Mouse (Mus musculus): ENCODE data around the gene Spata31d1b. TPM values are rescaled to one million over a fixed set of nuclear protein-coding genes. Genes with fewer than 3 reads are reported as not detected.
"Not testable (repeated sequence)": the region's sequence is repeated elsewhere in the genome, so short reads cannot be mapped to it uniquely, and the experiment has no call there.

The Spata31d1b gene
- polyA plus RNA-seq, 1 experiment from 2014 or later = not detected

DNA sequence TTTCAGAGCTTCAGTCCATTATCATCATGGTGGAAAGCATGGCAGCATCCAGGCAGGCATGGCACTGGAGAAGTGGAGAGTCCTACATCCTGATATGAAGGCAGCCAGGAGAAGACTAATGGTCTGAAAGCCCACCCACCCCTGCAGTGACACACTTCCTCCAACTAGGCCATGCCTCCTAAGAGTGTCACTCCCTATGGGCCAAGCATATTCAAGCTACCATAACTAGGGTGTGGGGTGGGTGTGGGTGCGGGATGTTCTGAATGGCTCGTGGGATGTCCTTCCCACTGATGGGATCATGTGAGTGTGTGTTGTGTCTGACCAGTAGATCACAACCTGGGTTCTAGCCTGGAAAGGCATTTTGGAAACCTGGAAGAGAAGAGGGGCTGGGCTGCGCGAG, 21.9 kb downstream of the Spata31d1b start:
- no peaks in the 10 kb centered on the region for H3K9me3 ChIP-seq
- no peak for ATAC-seq (ENCODE audit: low FRiP score, low read depth)
- H3K4me1 ChIP-seq = peaks cover 4% of the 10 kb centered on the region; the same call in 1 of the 2 replicates
- no peak overlapping the region for H3K9ac ChIP-seq
- H3K4me2 ChIP-seq (replicated peaks) = no peak overlapping the region
- H3K27me3 ChIP-seq (replicated peaks) = no peaks in the 10 kb centered on the region
- no peak overlapping the region for H3K27ac ChIP-seq
- no peaks in the 10 kb centered on the region for H3K36me3 ChIP-seq
- no peak overlapping the region for H3K4me3 ChIP-seq
- WGBS = 89% methylated on average over 4 of the region's 4 CpGs

DNA sequence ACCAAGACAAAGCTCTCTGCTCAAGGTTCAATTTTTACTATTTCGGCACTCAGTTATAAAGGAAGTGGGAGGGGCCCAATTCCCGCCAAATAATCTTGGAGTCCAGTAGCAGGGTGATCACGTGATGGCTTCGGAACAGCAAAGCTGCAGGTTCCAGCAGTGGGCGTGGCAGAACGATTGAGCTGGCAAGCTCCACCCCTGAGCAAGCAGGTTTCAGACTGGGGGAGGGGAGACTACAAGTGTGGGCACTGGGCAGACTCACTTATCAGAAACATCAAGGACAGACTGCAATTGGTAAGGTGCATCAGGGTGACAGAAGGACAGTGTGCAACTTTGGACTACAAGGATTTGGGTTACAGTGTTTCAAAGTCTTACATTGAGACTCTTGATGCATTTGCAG, 22.3 kb downstream of the Spata31d1b start:
- H3K36me3 ChIP-seq; H3K9me3 ChIP-seq; H3K4me1 ChIP-seq; H3K4me2 ChIP-seq (replicated peaks); H3K9ac ChIP-seq; H3K4me3 ChIP-seq; H3K27me3 ChIP-seq (replicated peaks); H3K27ac ChIP-seq; ATAC-seq (ENCODE audit: low FRiP score, low read depth): not testable (repeated sequence)
- WGBS = 45% methylated on average over 6 of the region's 6 CpGs

DNA sequence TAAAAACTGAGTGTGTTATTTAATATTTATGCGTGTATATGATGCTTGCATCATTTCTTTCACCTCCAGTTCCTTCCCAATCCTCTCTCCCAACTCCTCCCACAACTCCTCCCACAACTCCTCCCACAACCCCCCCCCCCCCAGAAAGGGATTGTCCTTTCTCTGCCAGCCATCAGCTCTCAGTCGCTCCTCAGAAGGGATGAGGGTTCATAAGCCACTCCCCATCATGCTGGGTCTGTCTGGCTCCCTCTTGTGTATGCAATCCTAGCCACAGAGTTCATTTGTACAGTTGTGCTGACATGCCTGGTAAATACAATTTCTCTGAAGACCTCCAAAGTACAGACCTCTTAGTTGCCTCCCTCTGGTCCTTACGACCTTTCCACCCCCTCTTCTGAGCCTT, 23.1 kb downstream of the Spata31d1b start:
- ATAC-seq (ENCODE audit: low FRiP score, low read depth) = no peak

DNA sequence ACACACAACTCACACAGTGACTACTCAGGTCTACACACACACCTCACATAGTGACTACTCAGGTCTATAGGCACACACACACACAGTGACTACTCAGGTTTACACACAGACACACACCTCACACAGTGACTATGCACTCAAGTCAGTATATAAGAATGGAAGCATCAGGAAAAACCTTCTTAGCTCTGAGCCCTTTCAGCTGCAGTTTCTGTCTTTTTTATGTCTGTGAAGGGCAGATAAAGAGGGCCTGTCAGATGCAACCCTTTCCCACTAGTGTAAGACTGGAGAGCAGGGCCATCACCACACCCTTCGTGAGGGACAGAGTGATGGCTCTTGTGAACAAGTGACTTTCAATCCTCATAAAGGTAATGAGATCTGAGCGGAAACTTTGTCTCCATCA, 26.4 kb downstream of the Spata31d1b start:
- H3K9me3 ChIP-seq = no peaks in the 10 kb centered on the region
- no peak for ATAC-seq (ENCODE audit: low FRiP score, low read depth)
- no peak overlapping the region for H3K27ac ChIP-seq
- no peak overlapping the region for H3K4me3 ChIP-seq
- no peak overlapping the region for H3K4me2 ChIP-seq (replicated peaks)
- H3K9ac ChIP-seq = no peak overlapping the region
- 80% methylated on average over 2 of the region's 2 CpGs for WGBS
- H3K27me3 ChIP-seq (replicated peaks) = no peaks in the 10 kb centered on the region
- peaks cover 4% of the 10 kb centered on the region; the same call in 1 of the 2 replicates for H3K4me1 ChIP-seq
- H3K36me3 ChIP-seq = no peaks in the 10 kb centered on the region

More for the DNA sequence above, 23.1 kb downstream of the Spata31d1b start:
- peaks cover 4% of the 10 kb centered on the region; the same call in 1 of the 2 replicates for H3K4me1 ChIP-seq
- no peaks in the 10 kb centered on the region for H3K27me3 ChIP-seq (replicated peaks)
- H3K4me3 ChIP-seq = no peak overlapping the region
- 43% methylated on average over 3 of the region's 3 CpGs for WGBS
- no peak overlapping the region for H3K27ac ChIP-seq
- no peaks in the 10 kb centered on the region for H3K36me3 ChIP-seq
- no peaks in the 10 kb centered on the region for H3K9me3 ChIP-seq
- no peak overlapping the region for H3K4me2 ChIP-seq (replicated peaks)
- no peak overlapping the region for H3K9ac ChIP-seq

DNA sequence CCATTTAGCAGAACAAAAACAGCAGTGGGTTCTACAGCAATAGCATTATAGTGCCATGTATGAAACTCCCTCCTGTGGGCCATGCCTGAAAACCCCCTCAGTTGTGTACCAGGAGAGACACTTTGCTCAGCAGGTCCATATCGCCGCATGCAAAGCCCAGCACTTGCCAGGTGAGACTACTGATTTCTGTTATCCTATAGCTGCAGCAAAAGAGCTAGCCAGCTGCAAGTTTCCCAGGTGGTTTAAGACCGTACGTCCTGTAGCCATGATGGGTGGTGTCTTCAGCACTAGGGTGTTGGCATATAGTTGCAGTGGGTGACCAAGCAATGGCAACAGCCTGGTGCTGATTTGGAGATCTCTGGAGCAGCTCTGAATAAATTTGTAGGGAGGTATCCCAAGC, 27.3 kb downstream of the Spata31d1b start:
- no peak overlapping the region for H3K4me3 ChIP-seq
- no peaks in the 10 kb centered on the region for H3K27me3 ChIP-seq (replicated peaks)
- no peak overlapping the region for H3K9ac ChIP-seq
- peaks cover 4% of the 10 kb centered on the region; the same call in 1 of the 2 replicates for H3K4me1 ChIP-seq
- no peak overlapping the region for H3K4me2 ChIP-seq (replicated peaks)
- ATAC-seq (ENCODE audit: low FRiP score, low read depth) = no peak
- no peak overlapping the region for H3K27ac ChIP-seq
- no peaks in the 10 kb centered on the region for H3K9me3 ChIP-seq
- 88% methylated on average over 4 of the region's 4 CpGs for WGBS
- no peaks in the 10 kb centered on the region for H3K36me3 ChIP-seq

DNA sequence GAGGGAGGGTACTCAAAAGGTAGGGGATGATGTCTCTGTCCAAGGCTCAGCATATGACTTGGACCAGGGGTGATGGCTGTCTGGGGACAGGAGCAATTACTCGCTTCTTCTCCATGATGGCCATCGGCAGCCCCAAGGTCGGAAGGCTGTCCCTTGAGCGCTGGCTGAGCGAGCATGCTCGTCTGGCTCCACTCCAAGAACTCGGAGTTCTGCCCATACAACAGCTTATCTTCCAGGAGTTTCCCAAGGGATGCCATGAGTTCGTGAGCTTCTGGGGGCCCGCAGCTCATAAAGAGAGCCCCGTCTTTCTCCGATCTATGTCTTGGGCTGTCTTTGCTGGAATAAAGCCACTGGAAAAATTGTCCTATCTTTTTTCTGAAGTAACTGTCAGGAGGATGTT, 29.0 kb downstream of the Spata31d1b start:
- no peaks in the 10 kb centered on the region for H3K4me1 ChIP-seq
- H3K27ac ChIP-seq = no peak overlapping the region
- WGBS = 95% methylated on average over 11 of the region's 11 CpGs
- no peak for ATAC-seq (ENCODE audit: low FRiP score, low read depth)
- H3K27me3 ChIP-seq (replicated peaks) = no peaks in the 10 kb centered on the region
- H3K4me2 ChIP-seq (replicated peaks) = no peak overlapping the region
- no peak overlapping the region for H3K4me3 ChIP-seq
- no peak overlapping the region for H3K9ac ChIP-seq
- H3K9me3 ChIP-seq = no peaks in the 10 kb centered on the region
- no peaks in the 10 kb centered on the region for H3K36me3 ChIP-seq

DNA sequence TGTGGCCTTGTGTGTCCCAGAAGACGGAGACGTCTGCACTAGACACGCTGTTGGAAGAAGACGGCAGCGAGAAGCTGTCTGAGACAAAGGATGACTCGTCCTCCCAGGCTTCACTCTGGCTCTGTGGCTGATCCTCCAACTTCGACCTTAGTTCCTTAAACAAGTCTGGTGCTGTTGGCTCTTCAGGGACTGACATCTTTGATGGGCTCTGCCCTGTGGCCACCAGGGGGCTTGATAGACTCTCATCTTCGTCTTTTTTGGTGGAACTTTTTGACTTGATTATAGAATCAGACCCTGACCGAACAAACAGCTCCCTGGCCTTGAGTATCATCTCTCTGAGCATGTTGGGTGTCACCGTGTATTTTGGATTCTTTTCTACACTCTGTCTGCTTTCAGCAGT, 29.6 kb downstream of the Spata31d1b start:
- Histone ChIP-seq H3K36me3 (no peaks in the 10 kb centered on the region), H3K4me3 (no peak overlapping the region), H3K27me3 (replicated peaks) (no peaks in the 10 kb centered on the region), H3K4me1 (no peaks in the 10 kb centered on the region), H3K27ac (no peak overlapping the region), H3K9me3 (no peaks in the 10 kb centered on the region), H3K9ac (no peak overlapping the region), H3K4me2 (replicated peaks) (no peak overlapping the region)
- WGBS = 83% methylated on average over 10 of the region's 10 CpGs
- ATAC-seq (ENCODE audit: low FRiP score, low read depth) = no peak

DNA sequence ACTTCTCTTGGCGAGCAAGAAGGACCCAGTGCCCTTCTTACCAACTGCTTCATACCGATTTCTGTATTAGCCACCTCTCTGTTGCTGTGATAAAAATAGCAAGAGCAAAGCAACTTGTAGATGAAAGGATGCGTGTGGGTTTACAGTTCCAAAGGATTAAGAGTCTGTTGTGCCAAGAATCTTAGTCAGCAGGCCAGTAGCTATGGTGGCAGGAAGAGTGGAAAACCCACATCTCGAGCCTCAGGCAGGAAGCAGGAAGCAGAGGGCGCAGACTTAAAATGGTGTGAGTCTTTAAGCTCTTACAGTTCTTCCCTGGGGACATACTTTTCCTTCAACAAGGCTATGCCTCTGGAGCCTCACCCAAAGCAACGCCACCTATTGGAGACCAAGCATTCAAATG, 33.4 kb downstream of the Spata31d1b start:
- Histone ChIP-seq H3K36me3 (no peaks in the 10 kb centered on the region), H3K4me1 (no peaks in the 10 kb centered on the region), H3K27me3 (replicated peaks) (no peaks in the 10 kb centered on the region), H3K4me3 (no peak overlapping the region), H3K4me2 (replicated peaks) (no peak overlapping the region), H3K27ac (no peak overlapping the region), H3K9ac (no peak overlapping the region), H3K9me3 (no peaks in the 10 kb centered on the region)
- WGBS = 89% methylated on average over 6 of the region's 6 CpGs
- no peak for ATAC-seq (ENCODE audit: low FRiP score, low read depth)

DNA sequence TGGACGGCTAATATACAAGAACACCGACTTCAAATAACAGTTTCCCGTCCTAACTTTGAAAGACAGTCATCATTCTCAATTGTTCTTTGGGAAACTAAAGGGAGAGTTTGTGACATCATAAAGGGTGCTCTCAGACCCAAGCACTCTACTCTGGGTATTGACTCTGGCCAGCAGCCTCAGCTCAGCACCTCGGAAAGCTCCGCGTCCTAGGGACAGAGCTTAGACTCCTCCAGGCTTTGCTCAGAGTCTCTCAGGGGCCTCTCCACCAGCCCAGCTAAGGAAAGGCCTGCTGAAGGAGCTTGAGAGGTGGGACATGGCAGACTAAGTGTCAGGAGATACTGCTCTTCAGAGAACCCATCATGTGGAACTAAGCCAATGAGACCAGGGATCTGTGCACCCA, 34.1 kb downstream of the Spata31d1b start:
- Histone ChIP-seq H3K36me3 (no peaks in the 10 kb centered on the region), H3K4me2 (replicated peaks) (no peak overlapping the region), H3K4me3 (no peak overlapping the region), H3K4me1 (no peaks in the 10 kb centered on the region), H3K27me3 (replicated peaks) (no peaks in the 10 kb centered on the region), H3K9ac (no peak overlapping the region), H3K9me3 (no peaks in the 10 kb centered on the region), H3K27ac (no peak overlapping the region)
- no peak for ATAC-seq (ENCODE audit: low FRiP score, low read depth)
- WGBS = 87% methylated on average over 6 of the region's 6 CpGs

DNA sequence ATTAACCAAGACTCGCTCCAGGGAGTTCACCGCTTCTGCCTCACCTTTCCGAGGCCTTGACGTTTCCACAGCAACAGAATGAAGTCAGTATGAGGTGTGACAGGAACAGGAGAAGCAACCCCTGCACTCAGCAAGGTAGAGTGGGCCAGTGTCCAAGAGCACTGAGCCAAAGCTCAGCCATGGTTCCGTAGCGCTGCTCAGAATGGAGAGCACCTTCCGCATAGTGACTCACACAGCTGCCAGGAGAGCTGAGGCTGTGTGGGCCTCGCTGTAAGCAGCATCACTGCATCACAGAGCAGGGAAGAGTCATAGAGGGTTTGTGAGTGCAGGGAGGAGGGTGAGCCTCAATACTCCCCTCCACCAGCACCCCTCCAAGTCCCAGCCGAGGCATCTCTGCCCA, 34.6 kb downstream of the Spata31d1b start, which contains the start of gene 1700014D04Rik:
Gene 1700014D04Rik (minus strand): TSS at position 42 of the 400 bp plus-strand sequence.
- Histone ChIP-seq H3K27ac (no peak within 1 kb of the TSS), H3K9me3 (no peaks in the 10 kb centered on the region), H3K27me3 (replicated peaks) (no peaks in the 10 kb centered on the region), H3K9ac (no peak within 1 kb of the TSS), H3K36me3 (no peaks in the 10 kb centered on the region), H3K4me1 (no peaks in the 10 kb centered on the region), H3K4me2 (replicated peaks) (no peak within 1 kb of the TSS), H3K4me3 (no peak within 1 kb of the TSS)
- no peak for ATAC-seq (ENCODE audit: low FRiP score, low read depth)
- WGBS = 88% methylated on average over 9 of the region's 9 CpGs

DNA sequence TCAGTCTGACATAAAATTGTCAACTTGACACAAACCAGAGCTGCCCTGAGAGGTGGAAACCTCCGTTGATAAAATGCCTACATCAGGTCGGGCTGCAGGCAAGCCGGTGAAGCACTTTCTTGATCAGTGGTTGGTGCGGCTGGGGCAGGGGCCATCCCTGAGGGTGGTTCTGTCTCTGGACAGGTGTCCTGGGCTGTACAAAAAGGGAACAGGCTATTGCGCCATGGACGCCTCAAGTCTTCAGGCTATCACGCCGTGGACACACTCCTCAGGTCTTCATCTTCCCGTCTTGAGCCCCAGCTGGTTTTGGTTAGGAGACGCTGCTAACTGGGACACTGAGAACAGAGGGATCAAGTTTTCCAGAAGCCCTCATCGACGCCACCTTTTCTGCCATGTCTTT, 38.2 kb downstream of the Spata31d1b start:
- WGBS = 90% methylated on average over 12 of the region's 12 CpGs
- H3K4me2 ChIP-seq (replicated peaks) = no peak overlapping the region
- no peak overlapping the region for H3K9ac ChIP-seq
- no peaks in the 10 kb centered on the region for H3K9me3 ChIP-seq
- no peak for ATAC-seq (ENCODE audit: low FRiP score, low read depth)
- H3K27me3 ChIP-seq (replicated peaks) = no peaks in the 10 kb centered on the region
- peaks cover 6% of the 10 kb centered on the region for H3K36me3 ChIP-seq
- no peak overlapping the region for H3K4me3 ChIP-seq
- H3K27ac ChIP-seq = no peak overlapping the region
- H3K4me1 ChIP-seq = no peaks in the 10 kb centered on the region

DNA sequence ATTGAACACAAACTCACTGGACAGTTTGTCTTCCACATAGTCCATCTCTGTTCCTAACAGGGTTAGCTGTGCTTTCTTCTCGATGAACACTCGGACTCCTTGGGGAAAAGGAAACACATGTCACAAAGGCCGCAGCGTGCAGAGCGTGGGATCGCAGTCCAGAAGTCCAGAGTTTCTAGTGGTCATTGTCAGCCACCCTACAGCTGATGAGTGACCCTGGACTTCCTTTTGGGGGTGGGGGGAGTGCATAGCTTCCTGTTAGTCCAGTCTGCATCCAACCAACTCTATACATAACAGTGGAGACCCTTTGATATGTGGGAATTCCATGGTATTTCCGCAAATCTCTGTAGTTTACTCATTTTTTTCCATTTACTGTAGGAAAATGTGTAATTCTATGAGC, 44.8 kb downstream of the Spata31d1b start:
- H3K4me1 ChIP-seq = no peaks in the 10 kb centered on the region
- H3K27ac ChIP-seq = no peak overlapping the region
- no peak overlapping the region for H3K4me3 ChIP-seq
- no peaks in the 10 kb centered on the region for H3K9me3 ChIP-seq
- no peak overlapping the region for H3K9ac ChIP-seq
- WGBS = 90% methylated on average over 7 of the region's 7 CpGs
- no peak overlapping the region for H3K4me2 ChIP-seq (replicated peaks)
- ATAC-seq (ENCODE audit: low FRiP score, low read depth) = no peak
- peaks cover 56% of the 10 kb centered on the region for H3K36me3 ChIP-seq
- H3K27me3 ChIP-seq (replicated peaks) = no peaks in the 10 kb centered on the region

DNA sequence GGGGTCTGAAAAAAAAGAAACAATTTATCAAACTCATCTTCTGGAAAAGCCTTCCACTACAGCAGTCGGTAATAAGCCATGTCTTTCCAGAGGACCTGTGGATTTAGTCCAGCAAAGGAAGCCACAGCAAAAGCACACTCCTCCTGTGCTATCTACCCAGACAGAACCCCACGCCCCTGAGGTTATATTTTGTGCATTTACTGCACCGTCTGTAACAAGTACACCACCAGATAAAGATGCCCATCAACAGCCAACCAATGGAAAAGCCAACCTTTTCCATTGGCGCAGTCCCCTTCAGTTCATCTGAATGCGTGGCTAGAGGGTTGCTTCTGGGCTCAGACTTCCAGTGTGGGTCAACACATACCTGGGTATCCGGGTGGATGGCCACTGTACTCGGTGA, 50.7 kb downstream of the Spata31d1b start:
- Histone ChIP-seq H3K9ac (no peak overlapping the region), H3K27me3 (replicated peaks) (no peaks in the 10 kb centered on the region), H3K4me2 (replicated peaks) (no peak overlapping the region), H3K4me3 (no peak overlapping the region), H3K27ac (no peak overlapping the region), H3K36me3 (peaks cover 53% of the 10 kb centered on the region), H3K4me1 (peaks cover 23% of the 10 kb centered on the region), H3K9me3 (no peaks in the 10 kb centered on the region)
- WGBS = 95% methylated on average over 7 of the region's 7 CpGs
- no peak for ATAC-seq (ENCODE audit: low FRiP score, low read depth)
